Mouse (Mus musculus) adrenal gland, adult 8-10 months (tissue): Measurements from ENCODE around the gene Pgpep1. TPM values are rescaled to one million over a fixed set of nuclear protein-coding genes. Genes with fewer than 3 reads are reported as not detected.
A peak's percentile ranks its signal among the peaks of the same experiment; 100 is the strongest.

Experiments
- DNase-seq: peaks from one replicate; pipeline ENCODE4 v3.0.0; 2022
- total RNA-seq, 4 experiments: library from RNA; stranded (reverse); gene quantifications; 2 replicates each; pipeline ENCODE4 v1.2.4; 2022

Pgpep1 gene
- total RNA-seq, 4 experiments from 2014 or later, result 129 to 163 (median 131) TPM

- peak; percentile 81 for DNase-seq
Observed at GRCm38 (mm10) chr8:70630532-70631381, 29.4 kb downstream of the Pgpep1 start.

- peak; percentile 84 for DNase-seq
Observed at GRCm38 (mm10) chr8:70629574-70630531, 30.3 kb downstream of the Pgpep1 start.

GRCm38 (mm10) chr8:70628986-70629490 is 31.1 kb downstream of the Pgpep1 start:
- no peak for DNase-seq

- no peak for DNase-seq
Observed at GRCm38 (mm10) chr8:70627041-70627440, 33.1 kb downstream of the Pgpep1 start.

- DNase-seq, result no peak
Observed at GRCm38 (mm10) chr8:70625104-70625503, 35.1 kb downstream of the Pgpep1 start.

GRCm38 (mm10) chr8:70622220-70622619 is 38.0 kb downstream of the Pgpep1 start:
- no peak for DNase-seq

- no peak for DNase-seq
Observed at GRCm38 (mm10) chr8:70618888-70619334, 41.3 kb downstream of the Pgpep1 start.

- no peak for DNase-seq
Observed at GRCm38 (mm10) chr8:70617985-70618384, 42.2 kb downstream of the Pgpep1 start.

- no peak for DNase-seq
Observed at GRCm38 (mm10) chr8:70616645-70617044, 43.5 kb downstream of the Pgpep1 start.

- no peak for DNase-seq
Observed at GRCm38 (mm10) chr8:70615894-70616293, 44.3 kb downstream of the Pgpep1 start, which contains the start of gene Lrrc25. Lrrc25 (plus strand) TSS chr8:70616155.

GRCm38 (mm10) chr8:70615281-70615680 is 44.9 kb downstream of the Pgpep1 start:
- no peak for DNase-seq

- DNase-seq, result no peak
Observed at GRCm38 (mm10) chr8:70614469-70614868, 45.7 kb downstream of the Pgpep1 start.

- no peak for DNase-seq
Observed at GRCm38 (mm10) chr8:70613763-70614162, 46.4 kb downstream of the Pgpep1 start.

- DNase-seq, result no peak
Observed at GRCm38 (mm10) chr8:70611849-70612248, 48.3 kb downstream of the Pgpep1 start.

- DNase-seq, result no peak
Observed at GRCm38 (mm10) chr8:70610796-70611771, 49.1 kb downstream of the Pgpep1 start.

GRCm38 (mm10) chr8:70609849-70610795 is 50.1 kb downstream of the Pgpep1 start:
- DNase-seq, result peak; percentile 90

- DNase-seq, result peak; percentile 84
Observed at GRCm38 (mm10) chr8:70609368-70609848, 50.8 kb downstream of the Pgpep1 start.

- no peak for DNase-seq
Observed at GRCm38 (mm10) chr8:70608749-70609367, 51.3 kb downstream of the Pgpep1 start, which contains the start of gene Ssbp4. Ssbp4 (minus strand) TSS chr8:70608872.
